Mouse (Mus musculus) heart, postnatal 36 days (tissue): Measurements from ENCODE around the gene Frmd8. TPM values are rescaled to one million over a fixed set of nuclear protein-coding genes. Genes with fewer than 3 reads are reported as not detected.

Experiments
- DNase-seq, 2 experiments: peaks; one replicate each; pipeline ENCODE4 v3.0.0; 2021 to 2022
- intact Hi-C: fragments of 180-260 bp; cut with DNase I; formaldehyde crosslinking; loops from one replicate; pipeline ENCODE4 v1.15.1; 2025
- total RNA-seq, 2 experiments: library from RNA; stranded (reverse); gene quantifications; 2 replicates each; pipeline ENCODE4 v1.2.3; 2021

The Frmd8 gene
- 10 to 100 TPM; 11.4 to 11.7 TPM for total RNA-seq

DNA sequence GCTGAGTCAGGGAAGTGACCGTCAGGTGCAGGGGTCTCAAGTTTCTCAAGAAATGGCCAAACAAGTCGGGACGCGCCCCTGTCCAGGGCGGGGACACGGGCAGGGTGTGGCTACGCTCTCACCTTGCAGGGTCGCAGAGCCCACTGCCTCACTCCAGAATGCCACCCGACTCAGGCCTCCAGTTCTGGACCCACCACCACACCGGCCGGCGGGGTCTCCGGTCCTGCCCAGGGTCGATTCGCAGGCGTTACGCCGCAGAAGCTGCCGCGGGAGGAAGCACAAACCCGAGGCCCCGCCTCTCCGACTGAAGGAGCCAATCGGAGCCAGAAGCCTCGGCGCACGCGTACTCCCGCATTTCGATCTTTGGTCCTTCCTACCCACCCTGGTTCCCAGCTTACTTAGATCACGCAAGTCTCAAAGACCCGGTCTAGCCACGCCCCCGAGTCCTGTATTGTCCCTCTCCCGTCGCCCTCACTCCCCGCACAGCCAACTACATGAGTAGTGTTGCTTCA, at the start of gene Frmd8:
Frmd8 (minus strand) TSS at position 306 of the 512 bp plus-strand sequence.
- intact Hi-C loops = no loop called here

DNA sequence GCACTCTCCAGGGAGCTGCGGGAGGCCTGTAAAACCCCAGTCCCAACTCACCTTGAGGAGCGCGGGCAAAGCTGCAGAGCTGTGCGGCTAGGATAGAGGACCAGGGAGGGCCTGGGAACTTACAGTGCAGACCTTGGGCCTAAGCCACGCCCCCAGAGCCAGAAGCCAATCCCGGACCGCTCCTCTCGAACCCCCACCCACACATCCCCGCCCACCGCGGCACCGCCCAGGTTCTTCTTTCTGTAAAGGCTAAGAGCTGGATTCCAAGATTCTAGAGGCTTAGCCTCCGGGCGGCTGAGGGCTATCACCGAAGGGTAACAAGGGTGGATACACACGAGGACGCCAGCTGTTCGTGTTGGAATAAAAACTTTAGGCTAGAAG, 49.6 kb upstream of the Frmd8 start, which contains the start of gene Cdc42ep2:
Cdc42ep2 (minus strand) TSS at position 104 of the 381 bp plus-strand sequence.
- DNase-seq = peak; percentile 95 to 96
- intact Hi-C loops = loop anchor here (1.0 to 2.0 kb wide), 2 partner anchors 32 to 94 kb away; no protein-coding TSS in a partner anchor

More for the DNA sequence above, at the start of gene Frmd8:
- peak; percentile 93 to 94 for DNase-seq

DNA sequence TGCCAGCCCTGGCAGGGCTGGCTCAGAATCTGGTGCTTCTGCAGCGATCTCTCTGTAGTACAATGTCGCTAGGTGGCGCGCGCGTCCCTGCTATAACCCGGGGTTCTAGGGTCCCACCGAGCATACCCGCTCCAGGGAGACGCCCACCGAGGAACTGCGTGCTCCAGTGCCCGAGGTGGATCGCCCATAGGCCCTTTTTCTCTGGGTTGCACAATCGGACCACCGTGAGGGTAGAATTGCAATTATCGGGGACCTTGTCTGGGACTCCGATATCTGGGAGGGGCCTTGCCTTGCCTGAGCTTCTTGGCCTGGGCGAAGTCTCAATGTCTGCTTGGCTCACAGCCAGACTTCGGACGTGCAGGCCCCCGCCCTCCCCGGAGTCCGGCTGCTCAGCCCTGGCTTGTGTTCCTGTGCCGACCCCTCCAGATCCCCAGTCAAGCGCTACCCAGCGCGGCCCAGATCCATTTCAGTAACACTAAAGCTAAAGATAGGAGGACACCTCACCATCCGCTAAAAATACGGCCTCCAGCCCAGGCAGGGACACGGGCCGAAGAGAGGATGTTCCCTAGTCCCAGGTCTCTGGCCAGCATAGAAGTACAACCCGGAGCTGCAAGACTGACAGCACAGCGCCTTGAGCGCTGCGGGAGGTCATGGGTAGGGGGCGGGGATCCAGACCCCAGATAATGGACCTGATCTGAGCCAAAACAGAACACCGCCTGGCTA, 49.1 kb upstream of the Frmd8 start:
- DNase-seq = peak; percentile 94 to 96
- intact Hi-C loops = loop anchor here (1.0 to 2.0 kb wide), 2 partner anchors 32 to 95 kb away; no protein-coding TSS in a partner anchor

DNA sequence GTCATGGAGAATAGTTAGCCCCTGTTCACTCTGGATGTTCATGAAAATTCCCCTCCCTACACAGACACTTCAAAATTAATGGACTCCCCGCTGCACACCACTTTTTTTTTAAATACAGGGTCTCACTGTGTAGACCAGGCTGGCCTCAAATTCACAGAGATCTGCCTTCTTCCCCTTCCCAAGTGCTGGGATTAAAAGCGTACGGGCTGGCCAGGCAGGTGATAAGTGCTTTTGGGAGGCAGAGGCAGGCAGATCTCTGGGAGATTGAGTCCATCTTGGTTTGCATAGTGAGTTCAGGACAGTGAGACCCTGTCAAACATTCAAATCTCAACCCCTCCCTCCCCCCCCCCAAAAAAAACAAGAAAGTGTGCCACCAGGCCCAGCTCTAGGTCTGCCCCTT, 47.9 kb upstream of the Frmd8 start:
- intact Hi-C loops = no loop called here
- no peak for DNase-seq

DNA sequence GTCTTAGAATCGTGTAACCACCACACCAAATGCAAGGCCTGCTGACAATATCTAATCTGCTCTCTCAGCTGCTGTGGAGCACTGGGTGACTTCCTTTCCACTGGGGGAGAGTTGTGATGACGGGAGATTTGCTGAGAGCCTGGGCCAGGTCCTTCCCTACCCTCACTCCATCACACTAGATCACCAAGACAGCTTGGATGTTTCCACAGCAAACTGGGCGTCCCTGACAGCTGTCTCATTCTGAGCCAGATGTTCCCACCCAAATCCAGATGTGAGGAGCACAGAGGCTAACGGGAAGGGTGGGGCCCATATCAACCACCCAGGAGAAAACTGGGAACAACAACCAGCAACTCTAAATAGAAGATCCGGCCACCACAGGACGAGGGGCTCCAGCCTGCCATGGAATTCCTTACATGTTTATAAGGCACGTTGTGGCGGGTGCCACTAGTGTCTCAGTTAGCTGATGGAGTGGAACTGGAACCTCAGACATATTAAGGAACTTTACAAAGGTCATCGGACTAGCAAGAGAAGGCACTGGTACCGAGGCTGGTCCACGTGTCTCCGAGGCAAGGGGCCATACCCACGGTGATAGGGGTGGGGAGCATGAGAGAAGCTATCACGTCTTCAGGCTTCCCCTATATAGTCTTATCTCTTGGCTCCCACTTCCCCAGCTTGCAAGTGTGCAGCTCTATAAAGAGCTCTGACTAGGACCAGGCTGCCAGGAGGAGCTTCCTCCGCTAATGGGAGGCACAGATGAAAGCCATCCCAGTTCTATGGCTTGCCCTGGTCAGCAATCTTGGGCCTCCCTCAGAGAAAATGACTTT, 47.3 kb upstream of the Frmd8 start:
- intact Hi-C loops = no loop called here
- DNase-seq = peak; percentile 50 to 64

DNA sequence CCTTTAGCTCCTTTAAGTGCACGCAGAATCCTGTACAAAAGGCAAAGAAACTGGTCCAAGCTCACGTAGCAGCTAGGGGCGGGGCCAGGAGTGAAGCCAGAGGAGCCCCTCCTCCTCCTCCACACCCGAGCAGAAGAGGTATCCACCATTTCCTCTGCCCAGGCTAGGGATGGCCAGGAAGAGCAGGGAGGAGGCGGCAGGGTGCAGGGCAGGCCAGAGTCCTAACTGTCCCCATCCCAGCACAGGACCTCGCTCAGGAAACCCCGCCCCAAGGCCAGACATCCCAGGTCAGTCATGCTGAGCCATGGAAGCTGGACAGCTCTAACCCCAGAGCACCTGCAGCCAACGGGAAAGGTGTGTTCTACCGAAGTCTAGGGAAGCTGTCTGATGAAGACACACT, 46.6 kb upstream of the Frmd8 start:
- intact Hi-C loops = no loop called here
- DNase-seq = peak; percentile 33 to 50

DNA sequence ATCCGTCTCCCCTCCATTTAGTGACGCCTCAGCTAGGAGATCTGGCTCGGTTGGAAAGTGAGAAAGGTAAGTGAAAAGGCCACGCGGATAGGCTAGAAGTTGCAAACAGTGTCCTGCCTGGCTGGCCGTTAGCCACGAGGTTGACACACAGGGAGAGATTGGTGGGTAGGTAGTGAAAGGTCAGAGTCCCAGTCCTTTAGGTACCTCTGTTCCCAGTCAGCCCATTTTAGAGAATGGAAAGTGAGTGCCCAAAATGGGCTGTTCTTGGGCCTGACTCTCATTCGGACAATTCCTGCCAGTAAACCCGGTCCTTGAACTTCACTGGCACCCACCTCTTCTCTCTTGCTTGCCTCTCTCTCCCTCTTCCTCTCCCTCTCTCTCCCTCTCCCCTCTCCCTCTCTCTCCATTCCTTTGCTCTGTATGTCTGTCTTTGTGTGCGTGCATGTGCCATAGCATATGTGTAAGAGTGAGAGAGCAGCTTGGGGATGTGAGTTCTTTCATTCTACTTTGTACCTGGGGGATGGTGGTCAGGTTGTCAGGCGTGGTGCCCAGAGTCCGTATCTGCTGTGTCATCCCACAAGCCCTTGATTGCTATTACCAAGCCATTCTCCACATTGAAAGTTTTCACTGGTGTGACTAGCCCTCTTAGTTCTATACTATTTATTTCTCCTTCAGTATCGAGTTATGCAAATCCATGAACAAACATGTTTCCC, 38.1 kb upstream of the Frmd8 start, which contains the start of gene Dpf2:
Dpf2 (minus strand) TSS at position 4 of the 713 bp plus-strand sequence.
- intact Hi-C loops = loop anchor here (5.0 kb wide), 2 partner anchors 134 to 149 kb away; partner anchors contain the start of genes Syvn1 and Znhit2
- no peak for DNase-seq

DNA sequence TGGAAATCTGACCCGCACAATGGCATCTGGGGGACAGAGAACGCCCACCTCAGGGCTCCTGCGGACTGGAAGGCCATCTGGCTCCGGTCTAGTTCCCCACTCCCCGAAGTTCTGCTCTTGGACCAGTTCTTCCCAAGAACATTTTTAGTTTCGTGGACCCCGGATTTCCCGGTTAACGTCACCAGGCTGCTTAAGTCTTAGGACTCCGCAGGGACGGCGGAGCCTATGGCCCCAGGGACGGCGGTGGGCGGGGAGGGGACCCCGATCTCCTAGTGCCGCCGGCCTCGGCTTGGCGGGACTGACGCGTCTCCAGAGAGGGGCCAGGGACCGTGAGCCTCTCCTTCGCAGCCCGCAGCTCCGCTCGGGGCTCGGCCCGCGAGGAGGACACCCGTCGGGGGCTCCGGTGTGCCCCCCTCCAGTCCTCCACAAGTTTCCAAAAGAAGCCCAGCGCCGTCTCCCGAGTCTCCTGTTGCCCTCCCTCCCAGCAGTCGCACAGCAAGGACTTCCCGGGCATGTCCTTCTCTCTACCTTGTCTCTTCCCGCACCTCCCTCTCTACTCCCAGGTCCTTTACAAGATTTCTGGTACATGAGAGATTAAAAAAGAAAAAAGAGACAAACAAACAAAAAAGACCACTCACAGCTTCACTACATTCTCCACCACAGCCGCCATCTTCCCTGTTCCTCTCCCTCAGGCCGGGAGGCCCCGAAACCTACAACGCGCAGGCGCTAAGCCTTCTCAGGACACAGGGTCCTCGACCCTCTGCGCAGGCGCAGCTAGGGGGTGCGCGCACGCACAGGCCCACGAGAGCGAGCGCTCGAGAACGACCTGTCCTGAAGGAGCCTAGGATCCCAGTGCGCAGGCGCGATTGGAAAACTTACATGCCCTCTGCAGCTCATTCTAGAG, 37.3 kb upstream of the Frmd8 start:
- peak; percentile 98 to 99 for DNase-seq
- intact Hi-C loops = loop anchor here (5.0 kb wide), 2 partner anchors 135 to 150 kb away; partner anchors contain the start of genes Syvn1 and Znhit2

DNA sequence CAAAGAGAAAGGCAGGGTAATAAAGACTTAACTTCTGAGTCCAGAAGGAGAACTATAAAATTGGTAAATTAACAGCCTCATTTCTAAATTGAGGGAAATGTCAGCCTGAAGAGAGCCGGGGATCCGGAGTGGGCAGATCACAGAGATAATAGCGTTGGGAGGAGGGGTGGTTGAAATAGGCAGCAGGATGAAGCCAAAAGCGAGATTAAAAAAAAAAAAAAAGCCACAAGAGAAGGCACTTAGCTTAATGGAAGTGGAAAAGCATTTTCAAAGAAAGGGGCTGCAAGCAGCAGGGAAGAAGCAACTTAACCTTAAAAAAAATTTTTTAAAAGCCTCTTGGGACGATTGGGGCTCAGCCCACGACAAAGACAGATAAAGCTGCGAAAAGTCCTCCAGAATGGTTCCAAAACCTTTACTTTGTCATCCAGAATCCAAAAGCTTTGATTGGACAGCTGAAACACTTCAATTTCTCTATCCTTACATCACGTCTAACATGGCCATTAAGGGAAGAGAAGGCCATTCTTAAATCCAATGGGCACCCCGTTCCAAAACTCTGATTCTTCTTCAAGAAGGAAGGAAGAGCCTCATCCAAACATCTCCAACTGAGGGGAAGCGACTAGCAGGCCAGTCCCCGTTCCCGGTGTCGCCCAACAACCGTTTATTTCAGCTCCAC, 36.5 kb upstream of the Frmd8 start:
- intact Hi-C loops = loop anchor here (5.0 kb wide), 2 partner anchors 136 to 151 kb away; partner anchors contain the start of genes Syvn1 and Znhit2
- no peak for DNase-seq

DNA sequence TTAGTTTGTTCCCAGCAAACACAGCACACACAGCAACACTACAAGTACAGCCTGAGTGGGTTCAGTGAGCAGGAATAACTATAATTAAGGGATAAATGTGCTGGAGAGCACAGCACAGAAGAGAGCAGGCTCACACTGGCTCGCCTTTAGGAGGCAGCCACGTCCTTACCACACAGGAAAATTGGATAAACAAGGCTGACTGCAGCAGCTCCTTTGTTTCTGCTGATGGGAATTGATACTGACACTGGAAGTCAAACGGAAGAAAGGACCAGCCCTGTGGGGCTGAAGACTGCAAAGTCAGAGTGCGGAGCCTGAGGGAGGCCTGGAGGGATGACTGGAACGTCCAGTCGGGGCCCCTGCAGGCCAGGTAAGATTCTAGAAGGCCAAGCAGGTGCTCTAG, 35.1 kb upstream of the Frmd8 start:
- intact Hi-C loops = loop anchor here (5.0 kb wide), 2 partner anchors 137 to 152 kb away; partner anchors contain the start of genes Syvn1 and Znhit2
- DNase-seq = no peak

DNA sequence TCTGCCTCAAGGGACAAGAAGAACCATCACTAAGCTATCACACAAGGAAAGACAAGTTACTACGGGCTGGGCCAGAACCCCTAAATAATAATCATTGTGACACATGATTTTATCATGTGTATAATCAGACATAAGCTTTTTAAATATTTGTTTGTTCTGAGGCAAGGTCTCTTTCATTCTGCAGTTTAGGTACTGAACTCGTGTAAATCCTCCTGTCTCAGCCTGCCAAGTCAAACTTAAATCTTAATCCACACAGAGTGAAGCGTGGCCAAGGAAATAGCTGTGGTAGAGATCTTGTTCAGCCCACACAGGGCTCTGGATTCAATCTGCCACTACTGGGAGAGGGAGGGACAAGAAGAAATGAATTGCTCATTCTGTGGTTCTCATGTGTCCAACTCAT, 32.2 kb upstream of the Frmd8 start:
- intact Hi-C loops = no loop called here
- DNase-seq = no peak

DNA sequence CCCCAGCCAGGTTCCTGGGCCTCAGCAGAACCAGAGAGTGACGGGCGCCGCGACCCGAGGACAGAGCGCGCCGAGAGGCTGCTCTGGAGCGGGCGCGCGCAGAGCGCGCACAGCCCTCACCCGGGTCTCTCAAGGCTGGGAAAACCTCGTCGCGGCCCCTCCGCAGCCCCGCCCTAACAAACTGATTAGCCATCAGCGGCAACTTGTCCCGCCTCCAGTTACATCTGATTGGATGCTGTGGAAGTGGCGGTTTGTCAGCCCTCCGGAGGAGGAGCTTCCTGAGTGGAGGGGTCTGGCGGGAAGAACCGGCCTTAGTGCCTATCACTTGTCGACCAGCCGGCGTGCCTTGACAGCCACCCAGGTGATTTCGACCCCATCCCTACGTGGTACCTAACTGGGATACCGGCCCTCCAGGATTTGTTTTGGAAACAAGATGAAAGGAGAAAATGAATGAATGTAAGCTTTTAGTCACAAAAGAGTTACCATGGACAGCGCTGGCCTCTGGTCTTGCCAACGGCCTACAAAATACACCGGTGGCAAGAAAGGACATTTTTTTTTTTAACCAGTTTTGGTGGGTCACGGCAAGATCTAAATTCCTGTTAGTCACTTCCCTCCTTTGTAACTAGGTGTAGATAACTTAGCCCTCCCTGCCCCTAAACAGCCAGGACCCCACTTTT, 19.1 kb upstream of the Frmd8 start, which contains the start of gene Tigd3:
Tigd3 (minus strand) TSS at position 148 of the 677 bp plus-strand sequence.
- intact Hi-C loops = no loop called here
- peak; percentile 92 to 93 for DNase-seq

DNA sequence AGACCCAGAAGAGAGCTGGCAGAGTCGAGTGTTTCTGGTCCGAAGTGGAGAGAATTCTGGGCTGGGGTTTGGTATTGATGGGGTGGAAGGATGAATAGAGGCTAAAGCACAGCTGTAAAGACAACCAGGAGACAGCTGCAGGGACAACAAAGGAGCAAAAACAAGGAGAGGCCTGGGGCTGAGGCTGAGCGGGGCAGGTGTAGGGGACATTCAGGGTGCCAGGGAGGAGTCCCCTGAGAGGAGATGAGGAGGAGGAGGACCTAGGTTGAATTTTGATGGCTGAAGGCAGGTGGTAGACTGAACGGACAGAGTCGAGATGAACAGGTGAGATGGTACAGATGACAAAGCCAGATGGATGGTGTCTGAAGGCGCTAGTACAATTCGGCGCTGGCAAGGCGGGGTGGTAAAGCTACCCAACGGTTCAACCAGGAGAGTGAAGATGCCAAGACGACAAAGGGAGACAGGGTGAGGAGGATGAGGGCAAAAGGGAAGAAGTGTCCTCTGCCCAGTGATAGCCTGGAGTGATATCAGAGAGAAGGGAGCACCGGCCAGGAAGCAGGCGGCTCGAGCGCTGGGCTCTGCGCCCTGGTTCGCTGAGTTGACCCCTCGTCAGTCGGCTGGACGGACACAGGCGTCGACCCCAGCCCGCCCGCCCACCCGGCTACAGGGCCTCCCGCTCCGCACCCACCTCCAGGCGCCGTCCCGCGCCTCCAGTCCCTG, 18.4 kb upstream of the Frmd8 start:
- intact Hi-C loops = no loop called here
- DNase-seq = no peak

DNA sequence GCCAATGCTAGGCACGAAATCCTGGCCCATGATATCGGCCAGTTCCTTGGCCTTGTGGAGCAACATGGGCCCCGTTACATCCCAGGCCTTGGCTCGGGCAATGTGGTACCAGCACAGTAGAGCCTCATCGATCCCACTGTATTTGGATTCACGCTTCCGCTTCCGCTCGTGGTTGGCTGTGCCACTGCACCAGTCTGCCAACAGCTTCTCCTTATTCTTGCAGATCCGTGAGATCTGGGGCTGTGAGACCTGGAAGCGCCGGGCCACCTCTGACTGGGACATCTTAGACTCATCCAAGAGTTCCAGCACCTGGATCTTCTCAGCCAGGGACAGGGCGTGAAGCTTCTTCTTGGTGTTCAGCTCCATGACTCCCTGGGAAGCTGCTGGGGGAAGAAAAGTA, 17.7 kb upstream of the Frmd8 start:
- intact Hi-C loops = no loop called here
- DNase-seq = no peak

DNA sequence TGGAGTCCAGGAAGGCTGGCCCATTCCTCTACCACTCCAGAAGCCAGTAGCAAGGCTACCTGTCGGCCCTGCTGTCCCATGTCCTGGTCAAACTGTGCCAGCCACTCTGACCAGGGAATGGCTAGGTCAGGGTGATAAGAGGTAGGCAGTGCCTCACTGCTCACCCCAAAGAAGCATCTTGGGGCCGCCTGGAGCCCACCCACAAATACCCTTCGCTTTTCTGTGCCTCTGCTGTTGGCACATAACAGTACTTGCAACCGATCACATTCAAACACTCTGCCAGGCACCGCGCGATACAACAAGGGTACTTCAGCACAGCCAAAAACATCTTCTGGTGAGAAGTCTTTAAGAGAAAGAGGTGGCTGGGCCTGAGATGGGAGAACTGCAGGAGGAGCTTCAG, 17.2 kb upstream of the Frmd8 start:
- intact Hi-C loops = no loop called here

DNA sequence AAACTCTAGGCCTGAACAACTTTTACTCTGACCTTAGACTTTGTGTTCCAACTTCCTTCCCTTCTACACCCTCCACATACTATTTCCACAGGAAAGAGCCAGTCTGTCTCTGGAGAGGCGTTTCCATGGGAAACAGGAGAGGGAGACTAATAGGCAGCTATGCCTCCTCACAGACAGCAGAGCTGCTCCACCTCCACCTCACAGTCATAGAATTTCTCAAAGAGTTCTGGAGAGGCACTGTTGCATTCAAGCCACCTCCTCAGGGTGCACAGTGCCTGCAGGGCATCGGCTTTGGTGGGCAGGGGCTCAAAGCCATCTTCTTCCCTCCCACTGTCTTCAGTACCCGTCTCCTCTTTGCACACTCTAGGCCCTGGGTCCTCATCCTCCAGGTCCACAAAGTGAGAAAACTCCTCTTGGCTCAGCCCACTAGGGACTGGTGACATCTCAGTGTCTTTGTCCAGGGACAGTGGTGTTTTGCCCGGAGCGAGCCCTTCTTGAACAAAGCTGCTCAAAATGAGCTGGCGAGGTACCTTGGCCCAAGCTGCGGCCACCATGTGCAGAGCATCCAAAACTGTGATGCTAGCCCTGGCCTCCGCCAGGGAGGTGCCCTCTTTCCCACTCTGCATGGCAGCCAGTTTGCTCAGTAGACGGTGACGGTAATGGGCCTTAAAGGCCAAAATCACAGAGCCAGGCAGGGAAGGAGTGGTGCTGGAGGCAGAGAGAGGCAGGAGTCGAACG, 16.6 kb upstream of the Frmd8 start:
- DNase-seq = no peak
- intact Hi-C loops = no loop called here

More for the DNA sequence above, 17.2 kb upstream of the Frmd8 start:
- DNase-seq = no peak

DNA sequence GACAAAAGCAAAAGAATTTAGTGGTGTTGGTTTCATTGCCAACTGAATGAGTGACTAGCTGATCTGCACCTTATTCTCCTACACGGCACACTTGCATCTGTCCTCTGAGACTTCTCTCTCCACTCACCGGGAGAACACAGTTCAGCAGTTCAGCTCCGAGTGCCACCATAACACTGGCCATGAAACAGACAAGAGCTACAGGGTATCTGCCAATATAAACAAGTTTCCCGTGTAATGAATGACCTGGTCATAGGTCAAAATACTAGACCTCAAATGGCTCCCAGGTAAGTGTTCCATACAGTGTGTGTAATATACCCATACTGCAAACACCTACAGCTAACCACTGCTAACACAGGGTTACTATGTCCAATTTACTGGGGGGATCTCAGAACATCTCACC, 14.1 kb upstream of the Frmd8 start:
- intact Hi-C loops = no loop called here
- no peak for DNase-seq
